Mouse (Mus musculus): ENCODE results near the gene Mmp28. TPM values are rescaled to one million over a fixed set of nuclear protein-coding genes. Genes with fewer than 3 reads are reported as not detected.

Mmp28 gene
- polyA plus RNA-seq, 1 experiment from 2014 or later, result 1.5 TPM

GRCm38 (mm10) chr11:83461462-83462027, 1.3 kb downstream of the Mmp28 start:
- H3K4me2 ChIP-seq (replicated peaks), result 0 out of 2 replicates have a peak overlapping the region, but pooled peaks have one; percentile 98
- no peak overlapping the region for H3K9ac ChIP-seq
- WGBS, result 73% methylated on average over 10 of the region's 10 CpGs
- peaks cover 10% of the 10 kb centered on the region for H3K27me3 ChIP-seq (replicated peaks)
- no peaks in the 10 kb centered on the region for H3K36me3 ChIP-seq
- H3K27ac ChIP-seq, result no peak overlapping the region
- no peaks in the 10 kb centered on the region for H3K9me3 ChIP-seq
- H3K4me1 ChIP-seq (replicated peaks), result peaks cover 12% of the 10 kb centered on the region
- no peak for ATAC-seq
- H3K4me3 ChIP-seq (replicated peaks), result no peak overlapping the region

- no peak overlapping the region for H3K4me2 ChIP-seq (replicated peaks)
- peaks cover 5% of the 10 kb centered on the region; the same call in 1 of the 2 replicates for H3K27me3 ChIP-seq (replicated peaks)
- H3K36me3 ChIP-seq, result no peaks in the 10 kb centered on the region
- ATAC-seq, result peak; percentile 4; the same call in 1 of the 2 replicates
- H3K4me3 ChIP-seq (replicated peaks), result no peak overlapping the region
- 39% methylated on average over 9 of the region's 9 CpGs for WGBS
- H3K9ac ChIP-seq, result no peak overlapping the region
- H3K27ac ChIP-seq, result 0 out of 2 replicates have a peak overlapping the region, but pooled peaks have one; percentile 33
- H3K9me3 ChIP-seq, result no peaks in the 10 kb centered on the region
- peaks cover 24% of the 10 kb centered on the region for H3K4me1 ChIP-seq (replicated peaks)
These were observed 4.8 kb downstream of the Mmp28 start for GRCm38 (mm10) chr11:83457912-83458601.

GRCm38 (mm10) chr11:83457257-83457656, 5.6 kb downstream of the Mmp28 start:
- Histone ChIP-seq H3K9ac (no peak overlapping the region), H3K27ac (no peak overlapping the region)
- WGBS, result 52% methylated on average over 7 of the region's 7 CpGs

GRCm38 (mm10) chr11:83455608-83456007, 7.3 kb downstream of the Mmp28 start:
- WGBS, result 55% methylated on average over 3 of the region's 3 CpGs
- Histone ChIP-seq H3K27ac (0 out of 2 replicates have a peak overlapping the region, but pooled peaks have one; percentile 58), H3K36me3 (no peaks in the 10 kb centered on the region), H3K9me3 (no peaks in the 10 kb centered on the region), H3K9ac (no peak overlapping the region), H3K4me3 (replicated peaks) (no peak overlapping the region), H3K4me2 (replicated peaks) (no peak overlapping the region), H3K4me1 (replicated peaks) (peaks cover 26% of the 10 kb centered on the region), H3K27me3 (replicated peaks) (no peaks in the 10 kb centered on the region)
- ATAC-seq, result no peak

More at GRCm38 (mm10) chr11:83457257-83457656, 5.6 kb downstream of the Mmp28 start:
- Histone ChIP-seq H3K27me3 (replicated peaks) (no peaks in the 10 kb centered on the region), H3K4me1 (replicated peaks) (peaks cover 26% of the 10 kb centered on the region), H3K9me3 (no peaks in the 10 kb centered on the region), H3K4me3 (replicated peaks) (no peak overlapping the region), H3K36me3 (no peaks in the 10 kb centered on the region), H3K4me2 (replicated peaks) (no peak overlapping the region)
- ATAC-seq, result no peak

GRCm38 (mm10) chr11:83454548-83454947, 8.3 kb downstream of the Mmp28 start:
- Histone ChIP-seq H3K9me3 (no peaks in the 10 kb centered on the region), H3K27ac (peak overlapping the region; percentile 58; the same call in 1 of the 2 replicates), H3K9ac (no peak overlapping the region), H3K4me3 (replicated peaks) (no peak overlapping the region), H3K4me2 (replicated peaks) (peak overlapping the region; percentile 31; the same call in 1 of the 2 replicates), H3K4me1 (replicated peaks) (peaks cover 26% of the 10 kb centered on the region), H3K27me3 (replicated peaks) (no peaks in the 10 kb centered on the region), H3K36me3 (no peaks in the 10 kb centered on the region)
- WGBS, result 7% methylated on average over 4 of the region's 4 CpGs
- ATAC-seq, result peak; percentile 86

- Histone ChIP-seq H3K9me3 (no peaks in the 10 kb centered on the region), H3K4me1 (replicated peaks) (peaks cover 29% of the 10 kb centered on the region), H3K9ac (no peak overlapping the region), H3K27me3 (replicated peaks) (no peaks in the 10 kb centered on the region), H3K27ac (no peak overlapping the region), H3K36me3 (no peaks in the 10 kb centered on the region), H3K4me2 (replicated peaks) (no peak overlapping the region), H3K4me3 (replicated peaks) (no peak overlapping the region)
- WGBS, result 87% methylated on average over 10 of the region's 10 CpGs
- ATAC-seq, result no peak
These were observed 11.6 kb downstream of the Mmp28 start for GRCm38 (mm10) chr11:83451281-83451680.

- Histone ChIP-seq H3K27ac (no peak overlapping the region), H3K4me1 (replicated peaks) (peaks cover 28% of the 10 kb centered on the region), H3K27me3 (replicated peaks) (no peaks in the 10 kb centered on the region; the same call in 1 of the 2 replicates), H3K4me3 (replicated peaks) (no peak overlapping the region), H3K4me2 (replicated peaks) (no peak overlapping the region), H3K36me3 (no peaks in the 10 kb centered on the region), H3K9ac (no peak overlapping the region), H3K9me3 (no peaks in the 10 kb centered on the region)
- no peak for ATAC-seq
- 26% methylated on average over 1 of the region's 1 CpGs for WGBS
These were observed 12.3 kb downstream of the Mmp28 start for GRCm38 (mm10) chr11:83450550-83450949.

- Histone ChIP-seq H3K27me3 (replicated peaks) (peaks cover 12% of the 10 kb centered on the region), H3K27ac (no peak overlapping the region), H3K9ac (no peak overlapping the region), H3K36me3 (no peaks in the 10 kb centered on the region), H3K4me3 (replicated peaks) (no peak overlapping the region), H3K4me2 (replicated peaks) (no peak overlapping the region), H3K4me1 (replicated peaks) (peaks cover 23% of the 10 kb centered on the region), H3K9me3 (no peaks in the 10 kb centered on the region)
- ATAC-seq, result no peak
- 38% methylated on average over 4 of the region's 4 CpGs for WGBS
These were observed 13.6 kb downstream of the Mmp28 start for GRCm38 (mm10) chr11:83449298-83449697.

GRCm38 (mm10) chr11:83448927-83449236, 14.0 kb downstream of the Mmp28 start:
- Histone ChIP-seq H3K9me3 (no peaks in the 10 kb centered on the region), H3K4me2 (replicated peaks) (no peak overlapping the region), H3K4me3 (replicated peaks) (no peak overlapping the region), H3K27me3 (replicated peaks) (peaks cover 12% of the 10 kb centered on the region), H3K27ac (no peak overlapping the region), H3K4me1 (replicated peaks) (peaks cover 25% of the 10 kb centered on the region), H3K9ac (no peak overlapping the region), H3K36me3 (no peaks in the 10 kb centered on the region)
- no peak for ATAC-seq

- H3K27me3 ChIP-seq (replicated peaks), result peaks cover 15% of the 10 kb centered on the region
- H3K9ac ChIP-seq, result no peak overlapping the region
- H3K4me2 ChIP-seq (replicated peaks), result no peak overlapping the region
- no peak overlapping the region for H3K27ac ChIP-seq
- WGBS, result 47% methylated on average over 16 of the region's 16 CpGs
- no peaks in the 10 kb centered on the region for H3K9me3 ChIP-seq
- ATAC-seq, result no peak
- no peaks in the 10 kb centered on the region for H3K36me3 ChIP-seq
- peaks cover 29% of the 10 kb centered on the region for H3K4me1 ChIP-seq (replicated peaks)
- H3K4me3 ChIP-seq (replicated peaks), result no peak overlapping the region
These were observed 14.6 kb downstream of the Mmp28 start for GRCm38 (mm10) chr11:83448021-83448926.

GRCm38 (mm10) chr11:83447612-83448011, 15.3 kb downstream of the Mmp28 start:
- peaks cover 20% of the 10 kb centered on the region for H3K27me3 ChIP-seq (replicated peaks)
- no peak for ATAC-seq
- H3K9me3 ChIP-seq, result no peaks in the 10 kb centered on the region
- 74% methylated on average over 10 of the region's 10 CpGs for WGBS
- H3K4me3 ChIP-seq (replicated peaks), result no peak overlapping the region
- peaks cover 31% of the 10 kb centered on the region for H3K4me1 ChIP-seq (replicated peaks)
- no peak overlapping the region for H3K4me2 ChIP-seq (replicated peaks)
- no peaks in the 10 kb centered on the region for H3K36me3 ChIP-seq
- no peak overlapping the region for H3K9ac ChIP-seq
- no peak overlapping the region for H3K27ac ChIP-seq

- Histone ChIP-seq H3K9me3 (no peaks in the 10 kb centered on the region), H3K27ac (no peak overlapping the region), H3K4me2 (replicated peaks) (peak overlapping the region; percentile 58), H3K4me3 (replicated peaks) (peak overlapping the region; percentile 27), H3K36me3 (no peaks in the 10 kb centered on the region), H3K27me3 (replicated peaks) (peaks cover 36% of the 10 kb centered on the region), H3K4me1 (replicated peaks) (peaks cover 39% of the 10 kb centered on the region), H3K9ac (peak overlapping the region; percentile 20; the same call in 1 of the 2 replicates)
- WGBS, result 28% methylated on average over 19 of the region's 19 CpGs
- no peak for ATAC-seq
These were observed 17.9 kb downstream of the Mmp28 start for GRCm38 (mm10) chr11:83445001-83445400.

All from intestine, embryonic 15.5 days (tissue).